In genomic region chr7:132806926-132807857, GRCm38 (mm10) we compare ENCODE assay signal across 8 mouse cellular contexts. TPM values are rescaled to one million over a fixed set of nuclear protein-coding genes. Genes with fewer than 3 reads are reported as not detected.
A peak's percentile ranks its signal among the peaks of the same experiment; 100 is the strongest.
DNase-seq lines count a peak whose midpoint lies in the region; ATAC-seq and TF ChIP-seq lines count a peak whose summit lies in the region.

No protein-coding gene starts in this region.

- H3K9me3 ChIP-seq in hindbrain, embryonic 12.5 days (replicated peaks) = no peaks in the 10 kb centered on the region
- H3K9me3 ChIP-seq in limb, embryonic 10.5 days (replicated peaks) = no peaks in the 10 kb centered on the region
- H3K9me3 ChIP-seq in midbrain, embryonic 15.5 days = no peaks in the 10 kb centered on the region

- H3K4me2 ChIP-seq in hindbrain, embryonic 12.5 days (replicated peaks) = no peak overlapping the region
- no peak overlapping the region for H3K4me2 ChIP-seq in midbrain, embryonic 15.5 days

- H3K27me3 ChIP-seq in hindbrain, embryonic 12.5 days = no peaks in the 10 kb centered on the region
- H3K27me3 ChIP-seq in limb, embryonic 10.5 days (ENCODE audit: low read depth, poor library complexity, severe bottlenecking) = no peaks in the 10 kb centered on the region
- H3K27me3 ChIP-seq in midbrain, embryonic 15.5 days (replicated peaks) = no peaks in the 10 kb centered on the region

- ATAC-seq in hindbrain, embryonic 12.5 days (ENCODE audit: low FRiP score) = no peak
- ATAC-seq in midbrain, embryonic 15.5 days (replicated peaks) = no peak

- 60% methylated on average over 13 of the region's 13 CpGs for WGBS in hindbrain, embryonic 12.5 days
- WGBS in limb, embryonic 10.5 days = 76% methylated on average over 13 of the region's 13 CpGs
- 45% methylated on average over 13 of the region's 13 CpGs for WGBS in midbrain, embryonic 15.5 days

- H3K4me1 ChIP-seq in cortical plate, adult 2 months (ENCODE audit: control insufficient read depth, insufficient read depth, low read length) = peaks cover 28% of the 10 kb centered on the region
- peaks cover 77% of the 10 kb centered on the region for H3K4me1 ChIP-seq in hindbrain, embryonic 12.5 days
- H3K4me1 ChIP-seq in limb, embryonic 10.5 days = peaks cover 80% of the 10 kb centered on the region
- peaks cover 67% of the 10 kb centered on the region for H3K4me1 ChIP-seq in midbrain, embryonic 15.5 days

- peak; percentile 55 for DNase-seq in ovary, postnatal 36 days (ENCODE audit: low spot score)
- DNase-seq in ovary, postnatal 14 days (ENCODE audit: low spot score) = no peak
- no peak for DNase-seq in limb, embryonic 10.5 days (ENCODE audit: low spot score)
- DNase-seq in spleen, adult 12 weeks (ENCODE audit: low spot score) = no peak
- no peak for DNase-seq in urinary bladder, adult 18-20 months (ENCODE audit: low spot score in 2 of 2)

- no peaks in the 10 kb centered on the region for H3K36me3 ChIP-seq in hindbrain, embryonic 12.5 days
- peaks cover 5% of the 10 kb centered on the region for H3K36me3 ChIP-seq in limb, embryonic 10.5 days
- no peaks in the 10 kb centered on the region for H3K36me3 ChIP-seq in midbrain, embryonic 15.5 days (replicated peaks)

- 0 out of 2 replicates have a peak, but pooled peaks have one; percentile 33 for TF ChIP-seq POLR2A in cortical plate, adult 2 months (IDR thresholded peaks at IDR 0.05; ENCODE audit: extremely low read depth, insufficient read depth, low read length)

- H3K27ac ChIP-seq in cortical plate, adult 2 months (ENCODE audit: insufficient read depth, low read length) = peak overlapping the region; percentile 83
- peak overlapping the region; percentile 83; the same call in 1 of the 2 replicates for H3K27ac ChIP-seq in hindbrain, embryonic 12.5 days
- peak overlapping the region; percentile 84; the same call in 1 of the 2 replicates for H3K27ac ChIP-seq in limb, embryonic 10.5 days
- H3K27ac ChIP-seq in midbrain, embryonic 15.5 days = peak overlapping the region; percentile 31; the same call in 1 of the 2 replicates

- no peak for TF ChIP-seq CTCF in cortical plate, adult 2 months (IDR thresholded peaks at IDR 0.05; ENCODE audit: extremely low read depth, insufficient read depth, low read length)

- H3K4me3 ChIP-seq in cortical plate, adult 2 months (ENCODE audit: insufficient read depth, low read length) = no peak overlapping the region
- no peak overlapping the region for H3K4me3 ChIP-seq in hindbrain, embryonic 12.5 days
- no peak overlapping the region for H3K4me3 ChIP-seq in limb, embryonic 10.5 days
- no peak overlapping the region for H3K4me3 ChIP-seq in midbrain, embryonic 15.5 days

- H3K9ac ChIP-seq in hindbrain, embryonic 12.5 days = 0 out of 2 replicates have a peak overlapping the region, but pooled peaks have one; percentile 9
- H3K9ac ChIP-seq in midbrain, embryonic 15.5 days = no peak overlapping the region

RNA-seq across cellular contexts. Expression of gene Fam53b, which starts 6.5 kb away (rescaled TPM):
- polyA plus RNA-seq in cortical plate, adult 2 months (2012; rRNA removed) = 21.4 and 21.9 TPM in 2 replicates
- polyA plus RNA-seq in hindbrain, embryonic 12.5 days (2016; fragmentation: Nextera tagmentation; extraction: Ambion mirVana) = 22.7 and 25.3 TPM in 2 replicates
- 32.7 and 39.1 TPM in 2 replicates for polyA plus RNA-seq in limb, embryonic 10.5 days (2016; fragmentation: Nextera tagmentation; extraction: Ambion mirVana)
- polyA plus RNA-seq in midbrain, embryonic 15.5 days (2015; fragmentation: Nextera tagmentation; extraction: Ambion mirVana) = 15.4 and 15.7 TPM in 2 replicates

RNA-seq across cellular contexts. Expression of gene Eef1akmt2, which starts 45.3 kb away (rescaled TPM):
- polyA plus RNA-seq in cortical plate, adult 2 months (2012; rRNA removed) = 34.7 and 36.9 TPM in 2 replicates
- polyA plus RNA-seq in hindbrain, embryonic 12.5 days (2016; fragmentation: Nextera tagmentation; extraction: Ambion mirVana) = 75.0 and 87.3 TPM in 2 replicates
- 74.0 and 74.6 TPM in 2 replicates for polyA plus RNA-seq in limb, embryonic 10.5 days (2016; fragmentation: Nextera tagmentation; extraction: Ambion mirVana)
- polyA plus RNA-seq in midbrain, embryonic 15.5 days (2015; fragmentation: Nextera tagmentation; extraction: Ambion mirVana) = 83.9 and 88.1 TPM in 2 replicates

RNA-seq across cellular contexts. Expression of gene Abraxas2, which starts 51.8 kb away (rescaled TPM):
- 24.0 and 25.1 TPM in 2 replicates for polyA plus RNA-seq in cortical plate, adult 2 months (2012; rRNA removed)
- 35.8 and 36.2 TPM in 2 replicates for polyA plus RNA-seq in hindbrain, embryonic 12.5 days (2016; fragmentation: Nextera tagmentation; extraction: Ambion mirVana)
- polyA plus RNA-seq in limb, embryonic 10.5 days (2016; fragmentation: Nextera tagmentation; extraction: Ambion mirVana) = 34.8 and 36.5 TPM in 2 replicates
- polyA plus RNA-seq in midbrain, embryonic 15.5 days (2015; fragmentation: Nextera tagmentation; extraction: Ambion mirVana) = 36.1 and 38.7 TPM in 2 replicates

Comparison
In these comparisons a context has a peak if more than half of its experiments do, and no peak if none do; other contexts are left out.
1. H3K27ac ChIP-seq: peak in every context shown above with its lines; median percentile 84 in limb, embryonic 10.5 days; 83 in cortical plate, adult 2 months; 83 in hindbrain, embryonic 12.5 days; 31 in midbrain, embryonic 15.5 days.